Mouse (Mus musculus) bone marrow macrophage, adult 2 months (primary cell): ENCODE data around the gene Ppp1r27.
"Not testable (repeated sequence)": the region's sequence is repeated elsewhere in the genome, so short reads cannot be mapped to it uniquely, and the experiment has no call there.

Experiments
- CTCF ChIP-seq: IDR thresholded peaks from 2 replicates; pipeline ENCODE4 v1.5.1; 2012; ENCODE audit warnings: low read depth, mild to moderate bottlenecking, low read length, moderate library complexity
- POLR2A ChIP-seq: IDR thresholded peaks from 2 replicates; pipeline ENCODE4 v1.6.1; 2012; ENCODE audit warnings: mild to moderate bottlenecking, low read depth, low read length, borderline replicate concordance

- not testable (repeated sequence) for TF ChIP-seq CTCF, POLR2A
Observed at GRCm38 (mm10) chr11:120558843-120559242, 7.9 kb upstream of the Ppp1r27 start.
